Mouse (Mus musculus) 416B (cell line): ENCODE results near the gene Abcc8.
A peak's percentile ranks its signal among the peaks of the same experiment; 100 is the strongest.

Experiments
- DNase-seq: peaks from one replicate; pipeline ENCODE4 v3.0.0; 2011; ENCODE audit warnings: low read depth

The Abcc8 gene

GRCm38 (mm10) chr7:46105484-46105883, 74.3 kb downstream of the Abcc8 start:
- DNase-seq: no peak

- no peak for DNase-seq
These were observed 75.4 kb downstream of the Abcc8 start for GRCm38 (mm10) chr7:46104256-46104915.

- DNase-seq: no peak
These were observed 76.1 kb downstream of the Abcc8 start for GRCm38 (mm10) chr7:46103771-46104170.

- DNase-seq: no peak
These were observed 76.7 kb downstream of the Abcc8 start for GRCm38 (mm10) chr7:46103075-46103591.

GRCm38 (mm10) chr7:46100563-46100962, 79.3 kb downstream of the Abcc8 start, which contains the start of gene Kcnj11:
Gene Kcnj11 (minus strand): TSS chr7:46100764.
- DNase-seq: peak; percentile 54

- DNase-seq: peak; percentile 25
These were observed 80.2 kb downstream of the Abcc8 start for GRCm38 (mm10) chr7:46099682-46100081.

- DNase-seq: no peak
These were observed 80.9 kb downstream of the Abcc8 start for GRCm38 (mm10) chr7:46098919-46099286.

- no peak for DNase-seq
These were observed 81.5 kb downstream of the Abcc8 start for GRCm38 (mm10) chr7:46098221-46098918.

GRCm38 (mm10) chr7:46097319-46097783, 82.5 kb downstream of the Abcc8 start:
- DNase-seq: no peak

- peak; percentile 80 for DNase-seq
These were observed 83.7 kb downstream of the Abcc8 start for GRCm38 (mm10) chr7:46096136-46096535.

GRCm38 (mm10) chr7:46092803-46093202, 87.0 kb downstream of the Abcc8 start:
- no peak for DNase-seq

- peak; percentile 40 for DNase-seq
These were observed 91.6 kb downstream of the Abcc8 start for GRCm38 (mm10) chr7:46088241-46088640.

- DNase-seq: peak; percentile 48
These were observed 93.5 kb downstream of the Abcc8 start for GRCm38 (mm10) chr7:46086378-46086777.

GRCm38 (mm10) chr7:46084839-46085513, 94.9 kb downstream of the Abcc8 start:
- DNase-seq: peak; percentile 57

GRCm38 (mm10) chr7:46084024-46084423, 95.8 kb downstream of the Abcc8 start:
- DNase-seq: no peak

GRCm38 (mm10) chr7:46077675-46078074, 102.2 kb downstream of the Abcc8 start:
- DNase-seq: no peak

- DNase-seq: no peak
These were observed 103.0 kb downstream of the Abcc8 start for GRCm38 (mm10) chr7:46076844-46077243.

- DNase-seq: no peak
These were observed 111.0 kb downstream of the Abcc8 start for GRCm38 (mm10) chr7:46068831-46069230.

GRCm38 (mm10) chr7:46063296-46063695, 116.5 kb downstream of the Abcc8 start:
- DNase-seq: no peak

- DNase-seq: no peak
These were observed 118.2 kb downstream of the Abcc8 start for GRCm38 (mm10) chr7:46061614-46062013.

GRCm38 (mm10) chr7:46060688-46061087, 119.1 kb downstream of the Abcc8 start:
- DNase-seq: no peak

- DNase-seq: peak; percentile 48
These were observed 121.0 kb downstream of the Abcc8 start for GRCm38 (mm10) chr7:46058882-46059281.
